Mouse (Mus musculus) mouse trophoblast stem cell (cell line): ENCODE measurements around the gene Slain2.
"Not testable (repeated sequence)": the region's sequence is repeated elsewhere in the genome, so short reads cannot be mapped to it uniquely, and the experiment has no call there.

Experiments
- in situ Hi-C, 2 experiments: fragments of 300-500 bp; cut with MseI, MboI; formaldehyde crosslinking; loops; 2 replicates in 1 of 2; 3 replicates in 1 of 2; pipeline ENCODE4 v1.15.1; 2025

Gene Slain2

GRCm38 (mm10) chr5:73008230-73008629 is 94.1 kb downstream of the Slain2 start:
- in situ Hi-C loops: not testable (repeated sequence)

- in situ Hi-C loops: loop anchor here in 1 of 2 experiments (5.0 kb wide), 1 partner anchor 430 kb away; the partner anchor contains the start of gene Zar1
Observed at GRCm38 (mm10) chr5:73011806-73012205, 97.7 kb downstream of the Slain2 start.

GRCm38 (mm10) chr5:73012884-73013610 is 98.9 kb downstream of the Slain2 start:
- in situ Hi-C loops: loop anchor here in 1 of 2 experiments (5.0 kb wide), 1 partner anchor 431 kb away; the partner anchor contains the start of gene Zar1

DNA sequence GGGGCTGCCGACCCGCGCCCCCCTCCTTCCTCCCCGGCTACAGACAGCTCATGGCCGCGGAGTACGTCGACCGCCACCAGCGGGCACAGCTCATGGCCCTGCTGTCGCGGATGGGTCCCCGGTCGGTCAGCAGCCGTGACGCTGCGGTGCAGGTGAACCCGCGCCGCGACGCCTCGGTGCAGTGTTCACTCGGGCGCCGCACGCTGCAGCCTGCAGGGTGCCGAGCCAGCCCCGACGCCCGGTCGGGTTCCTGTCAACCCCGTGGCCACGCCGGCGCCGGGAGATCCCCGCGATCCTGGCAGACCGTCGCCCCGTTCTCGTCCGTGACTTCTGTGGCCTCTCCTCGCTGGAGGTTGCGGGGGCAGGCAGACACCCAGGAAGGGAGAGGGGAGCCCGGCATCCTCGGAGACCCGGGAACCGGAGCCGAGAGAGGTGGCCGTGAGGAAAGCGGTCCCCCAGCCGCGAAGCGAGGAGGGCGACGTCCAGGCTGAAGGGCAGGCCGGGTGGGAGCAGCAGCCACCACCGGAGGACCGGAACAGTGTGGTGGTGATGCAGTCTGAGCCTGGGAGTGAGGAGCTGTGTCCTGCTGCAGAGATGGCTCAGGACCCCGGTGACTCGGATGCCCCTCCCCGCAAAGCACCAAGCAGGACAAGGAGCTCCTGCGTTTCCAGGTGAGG is 99.6 kb downstream of the Slain2 start:
- in situ Hi-C loops: loop anchor here in 1 of 2 experiments (5.0 kb wide), 1 partner anchor 431 kb away; the partner anchor contains the start of gene Zar1

GRCm38 (mm10) chr5:73014745-73015144 is 100.6 kb downstream of the Slain2 start:
- in situ Hi-C loops: loop anchor here in 1 of 2 experiments (5.0 kb wide), 1 partner anchor 432 kb away; the partner anchor contains the start of gene Zar1

- in situ Hi-C loops: no loop called here
Observed at GRCm38 (mm10) chr5:73023801-73024200, 109.7 kb downstream of the Slain2 start.
